Mouse (Mus musculus) adrenal gland, adult 2 months (tissue): ENCODE measurements at regions not wholly inside any gene's neighbourhood (a gene's known extent, or its start where the extent isn't known, plus 50 kb on each side); places are given as distances from the start of the nearest gene placed in this dataset.

Experiments used
- DNase-seq: peaks from one replicate; pipeline ENCODE4 v3.0.0; 2021

GRCm38 (mm10) chr12:110387567-110387966 is 59.4 kb upstream of the Ppp2r5c start:
- DNase-seq, result no peak

GRCm38 (mm10) chr12:110389439-110389838 is 57.5 kb upstream of the Ppp2r5c start:
- DNase-seq, result no peak

- no peak for DNase-seq
Observed at GRCm38 (mm10) chr12:110391464-110391863, 55.5 kb upstream of the Ppp2r5c start.

- DNase-seq, result no peak
Observed at GRCm38 (mm10) chr12:110393555-110393954, 53.4 kb upstream of the Ppp2r5c start.
